Mouse (Mus musculus): Measurements from ENCODE around the gene Cyp2f2. TPM values are rescaled to one million over a fixed set of nuclear protein-coding genes. Genes with fewer than 3 reads are reported as not detected.

Gene Cyp2f2
- polyA plus RNA-seq, 1 experiment from 2014 or later = 8.0 TPM

DNA sequence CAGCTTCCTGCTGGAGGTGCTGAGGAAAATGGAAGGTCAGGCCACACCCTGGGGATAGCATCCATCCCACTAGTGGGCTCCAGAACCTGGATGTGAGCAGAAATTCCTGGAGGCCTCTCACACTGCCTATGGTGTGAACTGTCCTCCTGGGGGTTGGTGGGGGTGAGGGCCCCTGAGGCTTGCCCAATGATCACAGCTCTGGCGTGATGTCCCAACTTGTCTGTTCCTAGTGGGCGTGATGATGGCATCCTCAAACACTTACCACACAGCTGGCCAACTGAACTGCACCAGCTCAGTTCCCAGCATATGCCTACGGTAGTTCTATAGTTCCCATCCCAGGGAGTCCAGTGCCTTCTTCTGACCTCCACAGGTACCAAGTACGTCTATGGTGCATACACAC lies 5.3 kb downstream of the Cyp2f2 start:
- Histone ChIP-seq H3K4me2 (no peak overlapping the region), H3K4me3 (no peak overlapping the region), H3K27ac (no peak overlapping the region), H3K36me3 (no peaks in the 10 kb centered on the region), H3K9me3 (no peaks in the 10 kb centered on the region), H3K9ac (no peak overlapping the region), H3K27me3 (no peaks in the 10 kb centered on the region), H3K4me1 (no peaks in the 10 kb centered on the region)
- 91% methylated on average over 4 of the region's 4 CpGs for WGBS
- ATAC-seq (ENCODE audit: insufficient number of reproducible peaks, insufficient read depth, low FRiP score, low TSS enrichment, low read depth) = no peak

DNA sequence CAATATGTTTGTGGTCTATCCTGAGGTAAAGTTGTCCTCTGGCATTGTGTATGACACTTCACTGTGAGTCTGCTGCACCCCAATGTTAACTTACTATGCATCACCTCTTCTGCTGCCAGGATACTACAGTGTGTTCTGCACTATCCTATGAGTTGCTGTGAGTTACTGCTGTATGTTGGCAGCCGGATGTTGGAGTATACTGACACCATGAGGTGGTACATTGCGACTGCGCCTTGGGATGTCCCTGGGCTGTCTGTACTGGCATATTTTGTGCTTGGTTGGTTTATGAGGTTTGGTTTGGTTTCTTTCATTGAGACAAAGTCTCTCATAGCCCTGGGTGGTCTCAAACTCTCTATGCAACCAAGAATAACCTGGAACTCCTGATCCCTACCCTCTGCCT lies 8.5 kb downstream of the Cyp2f2 start:
- no peaks in the 10 kb centered on the region for H3K27me3 ChIP-seq
- H3K4me3 ChIP-seq = no peak overlapping the region
- H3K27ac ChIP-seq = no peak overlapping the region
- 51% methylated on average over 3 of the region's 3 CpGs for WGBS
- H3K4me2 ChIP-seq = no peak overlapping the region
- no peak for ATAC-seq (ENCODE audit: insufficient number of reproducible peaks, insufficient read depth, low FRiP score, low TSS enrichment, low read depth)
- no peaks in the 10 kb centered on the region for H3K36me3 ChIP-seq
- H3K9ac ChIP-seq = no peak overlapping the region
- no peaks in the 10 kb centered on the region for H3K9me3 ChIP-seq
- no peaks in the 10 kb centered on the region for H3K4me1 ChIP-seq

DNA sequence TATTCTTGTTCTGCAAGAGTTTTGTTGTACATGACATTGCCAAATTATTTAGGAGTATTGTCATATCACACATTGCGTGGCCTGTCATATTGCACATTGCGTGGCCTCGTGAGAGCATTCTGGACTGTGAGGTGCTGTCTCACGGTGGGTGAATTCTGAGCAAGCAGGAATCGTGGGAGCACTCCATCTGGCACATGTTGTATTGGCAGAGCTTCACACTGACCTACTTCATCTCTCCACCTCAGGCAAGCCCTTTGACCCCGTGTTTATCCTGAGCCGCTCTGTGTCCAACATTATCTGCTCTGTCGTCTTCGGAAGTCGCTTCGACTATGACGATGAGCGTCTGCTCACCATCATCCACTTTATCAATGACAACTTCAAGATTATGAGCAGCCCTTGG lies 9.2 kb downstream of the Cyp2f2 start:
- 86% methylated on average over 13 of the region's 13 CpGs for WGBS
- no peaks in the 10 kb centered on the region for H3K27me3 ChIP-seq
- no peak overlapping the region for H3K27ac ChIP-seq
- H3K4me3 ChIP-seq = no peak overlapping the region
- no peak for ATAC-seq (ENCODE audit: insufficient number of reproducible peaks, insufficient read depth, low FRiP score, low TSS enrichment, low read depth)
- no peaks in the 10 kb centered on the region for H3K36me3 ChIP-seq
- no peak overlapping the region for H3K9ac ChIP-seq
- H3K9me3 ChIP-seq = no peaks in the 10 kb centered on the region
- no peaks in the 10 kb centered on the region for H3K4me1 ChIP-seq
- H3K4me2 ChIP-seq = no peak overlapping the region

DNA sequence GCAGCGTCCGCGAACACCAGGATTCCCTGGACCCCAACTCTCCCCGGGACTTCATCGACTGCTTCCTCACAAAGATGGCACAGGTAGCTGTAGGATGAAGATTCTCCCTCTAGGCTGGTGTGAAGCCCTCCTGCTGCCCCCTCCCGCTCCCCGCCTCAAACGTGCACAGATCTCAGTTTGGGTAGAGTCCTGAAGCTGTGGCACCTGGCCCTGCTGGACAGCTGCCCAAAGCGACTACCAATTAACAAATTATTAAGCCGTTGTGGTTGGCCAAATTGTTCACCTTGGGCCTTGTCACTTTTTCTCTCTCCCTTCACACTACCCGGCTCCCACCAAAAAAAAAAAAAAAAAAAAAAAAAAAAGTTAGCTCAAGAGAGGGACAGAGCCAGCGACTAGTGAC lies 10.1 kb downstream of the Cyp2f2 start:
- no peaks in the 10 kb centered on the region for H3K4me1 ChIP-seq
- H3K36me3 ChIP-seq = no peaks in the 10 kb centered on the region
- ATAC-seq (ENCODE audit: insufficient number of reproducible peaks, insufficient read depth, low FRiP score, low TSS enrichment, low read depth) = no peak
- no peaks in the 10 kb centered on the region for H3K9me3 ChIP-seq
- H3K27ac ChIP-seq = no peak overlapping the region
- H3K9ac ChIP-seq = no peak overlapping the region
- H3K27me3 ChIP-seq = no peaks in the 10 kb centered on the region
- 85% methylated on average over 12 of the region's 12 CpGs for WGBS
- H3K4me2 ChIP-seq = no peak overlapping the region
- H3K4me3 ChIP-seq = no peak overlapping the region

DNA sequence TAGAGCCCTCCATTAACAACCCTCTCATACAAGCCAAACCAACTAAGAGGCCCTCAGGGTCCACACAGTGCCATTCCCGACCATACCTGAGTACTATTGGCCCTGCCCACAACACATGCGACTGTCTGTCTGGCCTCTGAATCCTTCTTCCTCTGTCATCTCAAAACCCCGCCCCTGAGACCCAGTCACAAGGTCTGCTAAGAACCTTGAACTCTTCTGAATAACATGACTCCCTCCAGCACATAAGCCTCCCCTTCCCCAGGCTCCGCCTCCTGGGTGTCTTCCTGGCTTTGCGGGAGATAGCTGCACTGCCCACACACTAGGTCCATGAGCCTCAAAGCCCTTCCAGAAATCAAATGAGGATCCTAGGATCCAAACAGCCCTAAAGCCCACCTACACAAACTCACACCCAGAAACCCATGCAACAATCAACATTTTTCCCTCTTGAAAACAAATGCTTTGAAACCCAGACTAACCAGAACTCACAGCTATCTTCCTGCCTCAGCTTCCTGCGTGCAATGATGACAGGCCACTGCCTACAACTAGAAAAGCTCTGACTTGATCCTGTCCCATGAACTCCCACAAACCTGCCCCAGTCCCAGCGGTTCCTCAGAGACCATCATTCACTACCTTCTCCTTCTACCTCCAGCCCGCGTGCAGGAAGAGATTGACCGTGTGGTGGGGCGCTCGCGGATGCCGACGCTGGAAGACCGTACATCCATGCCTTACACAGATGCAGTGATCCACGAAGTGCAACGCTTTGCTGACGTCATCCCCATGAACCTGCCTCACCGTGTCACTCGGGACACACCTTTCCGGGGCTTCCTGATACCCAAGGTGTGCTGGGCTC lies 11.0 kb downstream of the Cyp2f2 start:
- no peak overlapping the region for H3K27ac ChIP-seq
- ATAC-seq (ENCODE audit: insufficient number of reproducible peaks, insufficient read depth, low FRiP score, low TSS enrichment, low read depth) = no peak
- no peaks in the 10 kb centered on the region for H3K36me3 ChIP-seq
- no peaks in the 10 kb centered on the region for H3K9me3 ChIP-seq
- WGBS = 91% methylated on average over 22 of the region's 22 CpGs
- H3K4me1 ChIP-seq = no peaks in the 10 kb centered on the region
- H3K9ac ChIP-seq = no peak overlapping the region
- H3K4me3 ChIP-seq = no peak overlapping the region
- no peaks in the 10 kb centered on the region for H3K27me3 ChIP-seq
- H3K4me2 ChIP-seq = no peak overlapping the region

DNA sequence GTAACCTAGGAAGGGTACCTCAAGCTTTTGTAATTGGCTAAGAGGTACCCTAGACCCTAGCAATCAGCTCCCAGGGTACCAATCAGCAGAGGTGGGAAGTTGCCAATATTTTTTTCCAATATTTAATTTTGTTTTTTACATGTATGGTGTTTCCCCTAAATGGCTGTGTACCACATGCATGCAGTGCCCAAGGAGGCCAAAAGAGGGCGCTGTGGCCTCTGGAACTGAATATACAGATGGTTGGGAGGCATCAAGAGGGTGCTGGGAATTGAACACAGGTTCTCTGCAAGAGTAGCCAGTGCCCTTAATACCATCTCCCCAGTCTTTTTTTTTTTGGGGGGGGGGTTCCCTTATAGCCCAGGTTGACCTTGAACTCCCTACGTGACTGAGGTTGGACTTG lies 11.7 kb downstream of the Cyp2f2 start:
- no peak for ATAC-seq (ENCODE audit: insufficient number of reproducible peaks, insufficient read depth, low FRiP score, low TSS enrichment, low read depth)
- H3K36me3 ChIP-seq = no peaks in the 10 kb centered on the region
- WGBS = 59% methylated on average over 2 of the region's 2 CpGs
- H3K9me3 ChIP-seq = no peaks in the 10 kb centered on the region
- H3K4me2 ChIP-seq = no peak overlapping the region
- H3K9ac ChIP-seq = no peak overlapping the region
- H3K4me1 ChIP-seq = peaks cover under 1% of the 10 kb centered on the region; the same call in 1 of the 2 replicates
- no peak overlapping the region for H3K27ac ChIP-seq
- H3K27me3 ChIP-seq = no peaks in the 10 kb centered on the region
- H3K4me3 ChIP-seq = no peak overlapping the region

DNA sequence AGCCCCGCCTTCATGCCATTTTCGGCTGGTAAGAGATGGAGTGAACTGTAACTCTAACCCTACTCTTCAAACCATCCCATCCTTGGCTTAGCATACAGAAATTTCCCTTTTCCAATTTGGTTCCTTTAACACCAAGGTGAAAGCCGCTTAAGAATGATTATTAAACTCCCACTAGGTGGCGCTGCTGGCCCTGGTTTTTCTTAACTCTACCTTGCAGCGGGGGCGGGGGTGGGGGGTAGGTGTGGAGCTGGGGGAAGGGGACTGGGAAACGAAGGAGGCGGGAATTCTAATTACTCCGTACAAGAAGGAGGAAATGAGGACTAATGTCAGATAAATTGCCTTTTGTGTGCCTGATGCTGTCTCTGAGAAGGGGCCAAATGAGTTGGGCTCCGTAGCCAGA lies 12.9 kb downstream of the Cyp2f2 start:
- Histone ChIP-seq H3K27me3 (no peaks in the 10 kb centered on the region), H3K4me2 (0 out of 2 replicates have a peak overlapping the region, but pooled peaks have one; percentile 26), H3K4me3 (no peak overlapping the region), H3K4me1 (peaks cover 3% of the 10 kb centered on the region; the same call in 1 of the 2 replicates), H3K36me3 (no peaks in the 10 kb centered on the region), H3K27ac (no peak overlapping the region), H3K9me3 (no peaks in the 10 kb centered on the region), H3K9ac (no peak overlapping the region)
- 15% methylated on average over 10 of the region's 10 CpGs for WGBS
- ATAC-seq (ENCODE audit: insufficient number of reproducible peaks, insufficient read depth, low FRiP score, low TSS enrichment, low read depth) = no peak

DNA sequence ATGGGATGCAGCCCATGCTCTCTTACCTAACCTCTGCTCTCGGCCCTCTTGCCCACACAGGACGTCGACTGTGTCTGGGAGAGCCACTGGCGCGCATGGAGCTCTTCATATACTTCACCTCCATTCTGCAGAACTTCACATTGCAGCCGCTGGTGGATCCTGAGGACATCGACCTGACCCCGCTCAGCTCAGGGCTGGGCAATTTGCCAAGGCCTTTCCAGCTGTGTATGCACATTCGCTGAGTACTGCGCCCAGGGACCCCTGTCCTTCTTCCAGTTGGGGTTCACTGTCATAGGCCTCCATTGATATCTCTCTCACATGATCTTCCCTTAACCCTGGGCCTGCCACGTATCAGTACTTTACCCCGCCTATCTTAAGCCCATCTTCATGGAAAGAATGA lies 13.4 kb downstream of the Cyp2f2 start:
- WGBS = 74% methylated on average over 12 of the region's 12 CpGs
- peak; percentile 48; the same call in 1 of the 2 replicates for ATAC-seq (ENCODE audit: insufficient number of reproducible peaks, insufficient read depth, low FRiP score, low TSS enrichment, low read depth)
- Histone ChIP-seq H3K4me3 (no peak overlapping the region), H3K27me3 (no peaks in the 10 kb centered on the region), H3K4me2 (no peak overlapping the region), H3K4me1 (peaks cover 3% of the 10 kb centered on the region; the same call in 1 of the 2 replicates), H3K27ac (no peak overlapping the region), H3K9me3 (no peaks in the 10 kb centered on the region), H3K9ac (no peak overlapping the region), H3K36me3 (no peaks in the 10 kb centered on the region)

DNA sequence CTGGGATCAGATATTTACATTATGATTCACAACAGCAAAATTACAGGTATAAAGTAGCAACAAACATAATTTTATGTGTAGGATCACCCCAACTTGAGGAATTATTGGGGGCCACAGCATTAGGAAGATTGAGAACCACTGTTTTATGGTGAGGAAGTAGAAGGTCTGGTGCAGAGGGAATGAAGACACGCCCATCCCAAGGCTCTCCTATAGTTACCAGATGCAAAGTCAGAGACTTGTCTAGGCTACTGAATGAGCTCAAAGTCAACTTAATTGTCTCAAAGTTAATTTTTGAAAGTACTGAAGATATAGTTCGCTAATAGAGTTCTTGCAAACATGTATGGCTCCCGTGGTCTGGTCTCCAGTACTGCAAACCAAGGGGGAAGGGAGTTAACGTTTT lies 14.0 kb downstream of the Cyp2f2 start:
- no peaks in the 10 kb centered on the region for H3K9me3 ChIP-seq
- peaks cover 3% of the 10 kb centered on the region; the same call in 1 of the 2 replicates for H3K4me1 ChIP-seq
- H3K4me3 ChIP-seq = no peak overlapping the region
- 75% methylated on average over 4 of the region's 4 CpGs for WGBS
- H3K9ac ChIP-seq = no peak overlapping the region
- no peaks in the 10 kb centered on the region for H3K36me3 ChIP-seq
- no peak overlapping the region for H3K4me2 ChIP-seq
- no peak for ATAC-seq (ENCODE audit: insufficient number of reproducible peaks, insufficient read depth, low FRiP score, low TSS enrichment, low read depth)
- H3K27me3 ChIP-seq = no peaks in the 10 kb centered on the region
- H3K27ac ChIP-seq = no peak overlapping the region

DNA sequence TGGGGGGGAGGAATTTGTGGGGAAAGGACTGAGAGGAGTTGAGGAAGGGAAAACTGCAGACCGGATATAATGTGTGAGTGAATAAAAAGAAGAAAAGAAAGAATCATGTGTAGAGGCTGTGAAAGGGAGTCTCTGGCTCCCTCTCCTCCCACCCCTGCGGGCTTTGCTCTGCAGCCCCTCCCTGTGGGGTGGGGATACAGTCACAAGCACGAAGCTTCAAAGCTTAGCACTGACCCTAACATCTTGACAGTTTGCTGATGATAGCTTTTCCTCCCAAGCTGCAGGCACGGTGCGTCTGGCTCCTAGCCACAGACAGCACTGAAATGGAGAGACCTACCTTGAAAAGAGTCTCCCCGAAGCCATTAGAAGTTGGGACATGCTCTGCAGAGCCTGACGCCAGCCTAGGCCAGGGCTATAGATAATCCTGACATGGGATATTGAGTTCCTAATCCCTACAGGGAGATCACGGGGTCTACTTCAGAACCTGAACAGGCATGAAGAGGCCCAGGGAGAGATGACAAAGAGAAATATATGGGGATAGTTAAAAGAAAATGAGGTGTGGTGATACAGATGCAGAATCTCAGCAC lies 16.8 kb downstream of the Cyp2f2 start:
- H3K4me3 ChIP-seq = no peak overlapping the region
- H3K9me3 ChIP-seq = peaks cover 10% of the 10 kb centered on the region; the same call in 1 of the 2 replicates
- no peaks in the 10 kb centered on the region for H3K36me3 ChIP-seq
- no peaks in the 10 kb centered on the region for H3K27me3 ChIP-seq
- 55% methylated on average over 8 of the region's 8 CpGs for WGBS
- no peak overlapping the region for H3K27ac ChIP-seq
- H3K4me2 ChIP-seq = no peak overlapping the region
- H3K9ac ChIP-seq = no peak overlapping the region
- ATAC-seq (ENCODE audit: insufficient number of reproducible peaks, insufficient read depth, low FRiP score, low TSS enrichment, low read depth) = 0 out of 2 replicates have a peak, but pooled peaks have one; percentile 52
- H3K4me1 ChIP-seq = peaks cover 3% of the 10 kb centered on the region; the same call in 1 of the 2 replicates

DNA sequence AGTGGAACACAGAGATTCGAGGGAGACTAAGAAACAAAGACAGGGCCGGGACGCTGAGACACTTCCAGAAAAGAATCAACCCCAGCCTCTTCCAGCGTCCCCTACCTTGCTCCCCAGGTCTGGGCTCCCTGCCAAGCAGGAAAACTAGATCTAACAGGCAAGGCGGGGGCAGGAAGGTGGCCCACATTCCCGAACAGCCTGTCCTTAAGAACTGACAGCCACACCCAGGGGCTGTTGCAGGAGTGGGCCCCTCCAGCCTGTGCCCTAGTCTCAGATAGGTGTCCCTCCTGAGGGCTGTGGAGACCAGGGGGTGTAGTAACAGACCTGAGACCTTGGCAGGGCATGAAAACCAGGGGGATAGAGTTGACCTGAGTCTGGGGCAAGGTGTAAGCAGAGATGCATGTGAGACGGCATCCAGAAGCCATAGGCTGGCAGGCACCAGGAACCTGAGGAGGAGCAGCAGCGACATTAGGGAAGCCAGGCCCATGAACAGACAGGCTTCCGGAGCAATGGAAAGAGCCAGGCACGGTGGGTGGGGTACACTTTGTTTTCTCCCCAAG lies 33.6 kb downstream of the Cyp2f2 start, which contains the start of gene Cyp2t4:
Gene Cyp2t4, plus strand, starts transcription at position 510 of the 560 bp plus-strand sequence.
- H3K4me2 ChIP-seq = 0 out of 2 replicates have a peak within 1 kb of the TSS, but pooled peaks have one; percentile 1
- peak within 1 kb of the TSS; percentile 72 for H3K27ac ChIP-seq
- H3K4me1 ChIP-seq = peaks cover 6% of the 10 kb centered on the region
- 53% methylated on average over 10 of the region's 10 CpGs for WGBS
- no peaks in the 10 kb centered on the region for H3K27me3 ChIP-seq
- peaks cover 13% of the 10 kb centered on the region for H3K36me3 ChIP-seq
- peak; percentile 53 for ATAC-seq (ENCODE audit: insufficient number of reproducible peaks, insufficient read depth, low FRiP score, low TSS enrichment, low read depth)
- no peaks in the 10 kb centered on the region for H3K9me3 ChIP-seq
- H3K4me3 ChIP-seq = no peak within 1 kb of the TSS
- H3K9ac ChIP-seq = no peak within 1 kb of the TSS

All from embryonic facial prominence, embryonic 13.5 days (tissue).